Mouse (Mus musculus): ENCODE data around the gene Xylt2.

Xylt2 gene

GRCm38 (mm10) chr11:94687178-94687577 is 9.9 kb upstream of the Xylt2 start:
- H3K27me3 ChIP-seq (ENCODE audit: insufficient read depth, low read length), result no peaks in the 10 kb centered on the region; the same call in 1 of the 2 replicates
- no peaks in the 10 kb centered on the region for H3K36me3 ChIP-seq (ENCODE audit: insufficient read depth, low read length)
- TF ChIP-seq POU5F1 (IDR thresholded peaks at IDR 0.05; ENCODE audit: borderline replicate concordance, low read length), result no peak
- no peak for TF ChIP-seq CTCF (conservative IDR thresholded peaks at IDR 0.05; ENCODE audit: low read length)
- no peaks in the 10 kb centered on the region for H3K9me3 ChIP-seq (ENCODE audit: low read length)
- peaks cover 3% of the 10 kb centered on the region; the same call in 1 of the 2 replicates for H3K4me1 ChIP-seq (replicated peaks; ENCODE audit: low read depth, low read length)
- no peak overlapping the region for H3K4me3 ChIP-seq (replicated peaks; ENCODE audit: low read length)

- H3K9me3 ChIP-seq (ENCODE audit: low read length), result no peaks in the 10 kb centered on the region
- H3K36me3 ChIP-seq (ENCODE audit: insufficient read depth, low read length), result no peaks in the 10 kb centered on the region
- no peak overlapping the region for H3K4me3 ChIP-seq (replicated peaks; ENCODE audit: low read length)
- H3K27me3 ChIP-seq (ENCODE audit: insufficient read depth, low read length), result no peaks in the 10 kb centered on the region; the same call in 1 of the 2 replicates
- TF ChIP-seq CTCF (conservative IDR thresholded peaks at IDR 0.05; ENCODE audit: low read length) (no peak), NANOG (IDR thresholded peaks at IDR 0.05; ENCODE audit: borderline replicate concordance, low read length) (no peak), POU5F1 (IDR thresholded peaks at IDR 0.05; ENCODE audit: borderline replicate concordance, low read length) (no peak)
- peaks cover 23% of the 10 kb centered on the region for H3K4me1 ChIP-seq (replicated peaks; ENCODE audit: low read depth, low read length)
These were observed 5.1 kb upstream of the Xylt2 start for GRCm38 (mm10) chr11:94682427-94682826.

GRCm38 (mm10) chr11:94681640-94682039 is 4.3 kb upstream of the Xylt2 start:
- peaks cover 24% of the 10 kb centered on the region for H3K4me1 ChIP-seq (replicated peaks; ENCODE audit: low read depth, low read length)
- TF ChIP-seq CTCF (conservative IDR thresholded peaks at IDR 0.05; ENCODE audit: low read length) (no peak), NANOG (IDR thresholded peaks at IDR 0.05; ENCODE audit: borderline replicate concordance, low read length) (no peak), POU5F1 (IDR thresholded peaks at IDR 0.05; ENCODE audit: borderline replicate concordance, low read length) (no peak)
- no peak overlapping the region for H3K4me3 ChIP-seq (replicated peaks; ENCODE audit: low read length)
- H3K27me3 ChIP-seq (ENCODE audit: insufficient read depth, low read length), result no peaks in the 10 kb centered on the region; the same call in 1 of the 2 replicates
- H3K36me3 ChIP-seq (ENCODE audit: insufficient read depth, low read length), result no peaks in the 10 kb centered on the region
- no peaks in the 10 kb centered on the region for H3K9me3 ChIP-seq (ENCODE audit: low read length)

- TF ChIP-seq POU5F1 (IDR thresholded peaks at IDR 0.05; ENCODE audit: borderline replicate concordance, low read length) (no peak), NANOG (IDR thresholded peaks at IDR 0.05; ENCODE audit: borderline replicate concordance, low read length) (no peak), CTCF (conservative IDR thresholded peaks at IDR 0.05; ENCODE audit: low read length) (peak; percentile 86)
- Histone ChIP-seq H3K4me3 (replicated peaks; ENCODE audit: low read length) (no peak overlapping the region), H3K9me3 (ENCODE audit: low read length) (no peaks in the 10 kb centered on the region), H3K36me3 (ENCODE audit: insufficient read depth, low read length) (0 out of 2 replicates have a peak, but pooled peaks cover 2% of the 10 kb centered on the region), H3K4me1 (replicated peaks; ENCODE audit: low read depth, low read length) (peaks cover 34% of the 10 kb centered on the region), H3K27me3 (ENCODE audit: insufficient read depth, low read length) (no peaks in the 10 kb centered on the region; the same call in 1 of the 2 replicates)
These were observed 3.3 kb upstream of the Xylt2 start for GRCm38 (mm10) chr11:94680639-94681038.

- Histone ChIP-seq H3K9me3 (ENCODE audit: low read length) (no peaks in the 10 kb centered on the region), H3K27me3 (ENCODE audit: insufficient read depth, low read length) (no peaks in the 10 kb centered on the region), H3K36me3 (ENCODE audit: insufficient read depth, low read length) (peaks cover 17% of the 10 kb centered on the region; the same call in 1 of the 2 replicates), H3K4me3 (replicated peaks; ENCODE audit: low read length) (peak overlapping the region; percentile 89), H3K4me1 (replicated peaks; ENCODE audit: low read depth, low read length) (peaks cover 47% of the 10 kb centered on the region)
- TF ChIP-seq NANOG (IDR thresholded peaks at IDR 0.05; ENCODE audit: borderline replicate concordance, low read length), result no peak
- TF ChIP-seq CTCF (conservative IDR thresholded peaks at IDR 0.05; ENCODE audit: low read length), result no peak
- TF ChIP-seq POU5F1 (IDR thresholded peaks at IDR 0.05; ENCODE audit: borderline replicate concordance, low read length), result no peak
These were observed 361 bp upstream of the Xylt2 start for GRCm38 (mm10) chr11:94677607-94678145.

GRCm38 (mm10) chr11:94676308-94676707 is 1.0 kb downstream of the Xylt2 start:
- TF ChIP-seq POU5F1 (IDR thresholded peaks at IDR 0.05; ENCODE audit: borderline replicate concordance, low read length), result no peak
- TF ChIP-seq NANOG (IDR thresholded peaks at IDR 0.05; ENCODE audit: borderline replicate concordance, low read length), result no peak
- no peak for TF ChIP-seq CTCF (conservative IDR thresholded peaks at IDR 0.05; ENCODE audit: low read length)
- no peaks in the 10 kb centered on the region for H3K9me3 ChIP-seq (ENCODE audit: low read length)
- no peaks in the 10 kb centered on the region for H3K27me3 ChIP-seq (ENCODE audit: insufficient read depth, low read length)
- H3K4me1 ChIP-seq (replicated peaks; ENCODE audit: low read depth, low read length), result peaks cover 49% of the 10 kb centered on the region
- H3K4me3 ChIP-seq (replicated peaks; ENCODE audit: low read length), result peak overlapping the region; percentile 89
- H3K36me3 ChIP-seq (ENCODE audit: insufficient read depth, low read length), result peaks cover 17% of the 10 kb centered on the region; the same call in 1 of the 2 replicates

GRCm38 (mm10) chr11:94675446-94675845 is 1.9 kb downstream of the Xylt2 start:
- H3K27me3 ChIP-seq (ENCODE audit: insufficient read depth, low read length), result no peaks in the 10 kb centered on the region
- peaks cover 17% of the 10 kb centered on the region; the same call in 1 of the 2 replicates for H3K36me3 ChIP-seq (ENCODE audit: insufficient read depth, low read length)
- no peak for TF ChIP-seq NANOG (IDR thresholded peaks at IDR 0.05; ENCODE audit: borderline replicate concordance, low read length)
- no peak for TF ChIP-seq POU5F1 (IDR thresholded peaks at IDR 0.05; ENCODE audit: borderline replicate concordance, low read length)
- TF ChIP-seq CTCF (conservative IDR thresholded peaks at IDR 0.05; ENCODE audit: low read length), result no peak
- no peak overlapping the region; the same call in 1 of the 2 replicates for H3K4me3 ChIP-seq (replicated peaks; ENCODE audit: low read length)
- peaks cover 56% of the 10 kb centered on the region for H3K4me1 ChIP-seq (replicated peaks; ENCODE audit: low read depth, low read length)
- H3K9me3 ChIP-seq (ENCODE audit: low read length), result no peaks in the 10 kb centered on the region

- H3K4me1 ChIP-seq (replicated peaks; ENCODE audit: low read depth, low read length), result peaks cover 59% of the 10 kb centered on the region
- H3K9me3 ChIP-seq (ENCODE audit: low read length), result no peaks in the 10 kb centered on the region
- no peak overlapping the region for H3K4me3 ChIP-seq (replicated peaks; ENCODE audit: low read length)
- peaks cover 21% of the 10 kb centered on the region for H3K36me3 ChIP-seq (ENCODE audit: insufficient read depth, low read length)
- TF ChIP-seq POU5F1 (IDR thresholded peaks at IDR 0.05; ENCODE audit: borderline replicate concordance, low read length) (no peak), CTCF (conservative IDR thresholded peaks at IDR 0.05; ENCODE audit: low read length) (no peak), NANOG (IDR thresholded peaks at IDR 0.05; ENCODE audit: borderline replicate concordance, low read length) (no peak)
- H3K27me3 ChIP-seq (ENCODE audit: insufficient read depth, low read length), result no peaks in the 10 kb centered on the region
These were observed 2.3 kb downstream of the Xylt2 start for GRCm38 (mm10) chr11:94674984-94675383.

GRCm38 (mm10) chr11:94665281-94665680 is 12.0 kb downstream of the Xylt2 start:
- Histone ChIP-seq H3K4me3 (replicated peaks; ENCODE audit: low read length) (no peak overlapping the region), H3K27me3 (ENCODE audit: insufficient read depth, low read length) (no peaks in the 10 kb centered on the region), H3K4me1 (replicated peaks; ENCODE audit: low read depth, low read length) (peaks cover 46% of the 10 kb centered on the region), H3K9me3 (ENCODE audit: low read length) (no peaks in the 10 kb centered on the region), H3K36me3 (ENCODE audit: insufficient read depth, low read length) (peaks cover 95% of the 10 kb centered on the region)
- TF ChIP-seq NANOG (IDR thresholded peaks at IDR 0.05; ENCODE audit: borderline replicate concordance, low read length) (no peak), POU5F1 (IDR thresholded peaks at IDR 0.05; ENCODE audit: borderline replicate concordance, low read length) (no peak), CTCF (conservative IDR thresholded peaks at IDR 0.05; ENCODE audit: low read length) (no peak)

Data from E14TG2a.4 (cell line).